Mouse (Mus musculus) Patski (cell line): ENCODE results near the gene Olfr685. TPM values are rescaled to one million over a fixed set of nuclear protein-coding genes. Genes with fewer than 3 reads are reported as not detected.
A peak's percentile ranks its signal among the peaks of the same experiment; 100 is the strongest.

Experiments used
- ATAC-seq: fragments of 100-300 bp; one replicate; pipeline ENCODE4 v1.8.0; 2021
- CTCF ChIA-PET: fragments of 350-600 bp; sonication (Branson Sonifier 250); formaldehyde crosslinking; loops from one replicate; lab custom pipeline; 2022; ENCODE audit warnings: inconsistent platforms; lab: Charles Lee
- POLR2A ChIA-PET: fragments of 350-600 bp; sonication (Branson Sonifier 250); formaldehyde crosslinking; loops from one replicate; lab custom pipeline; 2022; ENCODE audit warnings: antibody characterized with exemption, inconsistent platforms; lab: Charles Lee
- DNase-seq: peaks from one replicate; pipeline ENCODE4 v3.0.0-alpha.2; 2011; ENCODE audit warnings: low read depth, low spot score
- H3K27me3 ChIP-seq: fragments of 371-371 bp; one replicate; pipeline ENCODE4 v1.5.1; 2021
- CTCF ChIP-seq: fragments of 100-300 bp; IDR thresholded peaks from one replicate; pipeline ENCODE4 v1.5.1; 2021
- in situ Hi-C: fragments of 300-500 bp; cut with MboI; formaldehyde crosslinking; loops from 3 replicates; pipeline ENCODE4 v1.11.1; 2018; ENCODE audit warnings: low pct_unique_long_range_greater_than_20kb, mixed read lengths
- polyA plus RNA-seq: library from polyadenylated mRNA; unstranded; gene quantifications from one replicate; pipeline ENCODE4 v1.2.3, GENCODE M21; 2021

Olfr685 gene
- not detected for polyA plus RNA-seq

DNA sequence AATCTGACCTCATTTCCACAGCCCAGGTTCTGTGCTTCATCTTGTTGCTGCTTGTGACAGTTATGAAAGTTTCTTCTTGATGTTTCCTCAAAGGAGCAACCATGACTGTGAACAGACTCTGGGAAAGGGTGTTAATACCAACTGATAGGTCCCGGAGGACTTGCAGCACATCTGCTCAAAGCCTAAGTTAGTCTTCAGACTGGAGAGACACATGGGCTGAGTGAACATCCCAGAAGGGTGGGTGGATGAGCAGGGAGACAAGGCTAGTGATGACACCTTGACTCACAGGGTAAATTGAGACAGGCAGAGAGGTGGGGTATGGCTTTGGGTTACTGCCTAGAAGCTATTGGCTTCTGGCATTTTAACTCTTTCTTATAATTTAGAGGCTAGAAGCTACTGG lies at the start of gene Olfr685:
Gene Olfr685, minus strand, starts transcription at position 101 of the 400 bp plus-strand sequence.
- CTCF ChIA-PET, result no interaction called here
- in situ Hi-C loops, result no loop called here
- POLR2A ChIA-PET, result no interaction called here
- ATAC-seq (no peak), DNase-seq (no peak)
- H3K27me3 ChIP-seq, result no peaks in the 10 kb centered on the region
- no peak for TF ChIP-seq CTCF

DNA sequence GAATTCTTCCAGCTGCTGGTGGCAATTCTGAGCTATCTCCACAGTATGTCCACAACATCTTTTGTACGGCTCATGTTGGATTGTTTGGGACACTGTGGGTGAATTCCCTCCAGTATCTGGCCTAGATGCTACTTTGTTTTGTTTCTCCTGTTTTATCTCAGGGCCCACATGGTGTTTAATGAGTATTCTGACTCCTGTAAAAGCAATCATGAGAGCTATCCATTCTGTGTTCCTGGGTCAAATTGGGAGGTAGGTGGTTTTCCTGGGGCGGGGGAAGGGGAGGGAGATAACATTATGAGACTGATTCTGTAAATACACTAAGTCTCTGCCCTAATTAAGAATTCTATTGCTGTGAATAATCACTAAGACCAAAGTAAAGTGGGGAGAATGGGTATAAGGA lies 43.6 kb upstream of the Olfr685 start:
- in situ Hi-C loops, result no loop called here
- ChIA-PET POLR2A (no interaction called here), CTCF (no interaction called here)
- DNase-seq (no peak), ATAC-seq (no peak)
- no peaks in the 10 kb centered on the region for H3K27me3 ChIP-seq
- no peak for TF ChIP-seq CTCF

DNA sequence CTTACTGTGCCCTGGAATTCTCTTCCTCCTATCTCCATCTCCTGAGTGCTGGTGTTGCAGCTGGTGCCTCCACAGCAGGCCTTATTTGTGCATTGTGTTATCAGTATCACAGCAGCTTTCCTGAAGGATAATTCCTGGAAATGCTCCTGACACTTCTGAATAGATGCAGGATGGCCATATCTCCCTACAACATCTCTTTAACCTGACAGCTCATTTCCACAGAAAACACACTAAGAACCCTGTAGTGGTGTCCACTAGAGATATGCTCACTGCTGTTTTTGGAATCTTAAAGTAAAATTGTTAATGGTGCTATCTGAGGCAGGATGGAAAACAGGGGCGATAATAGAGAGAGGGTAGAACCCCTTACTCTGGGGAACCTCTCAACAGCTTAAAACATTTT lies 42.3 kb upstream of the Olfr685 start:
- in situ Hi-C loops, result no loop called here
- no peaks in the 10 kb centered on the region for H3K27me3 ChIP-seq
- DNase-seq (no peak), ATAC-seq (no peak)
- ChIA-PET POLR2A (no interaction called here), CTCF (no interaction called here)
- TF ChIP-seq CTCF, result no peak

DNA sequence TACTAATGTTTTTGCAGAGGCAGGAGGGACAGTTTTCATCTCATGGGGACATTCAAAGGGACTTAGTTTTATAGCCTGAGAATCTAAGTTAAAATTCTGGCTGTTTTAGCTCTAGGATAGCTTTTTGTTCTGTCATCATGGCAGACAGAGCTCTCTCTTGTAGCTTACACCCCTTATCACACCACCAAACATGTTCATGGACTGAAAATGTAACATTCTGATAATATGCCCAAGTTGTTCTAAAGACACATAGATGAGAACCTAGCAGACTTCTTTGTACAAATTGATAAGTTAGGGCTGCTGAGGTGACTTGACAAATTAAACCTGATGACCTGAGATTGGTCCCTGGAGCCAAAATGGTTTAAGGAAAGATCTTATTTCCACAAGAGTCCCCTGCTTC lies 40.9 kb upstream of the Olfr685 start:
- POLR2A ChIA-PET, result no interaction called here
- TF ChIP-seq CTCF, result no peak
- in situ Hi-C loops, result no loop called here
- CTCF ChIA-PET, result no interaction called here
- H3K27me3 ChIP-seq, result no peaks in the 10 kb centered on the region
- ATAC-seq, result no peak
- DNase-seq, result no peak

DNA sequence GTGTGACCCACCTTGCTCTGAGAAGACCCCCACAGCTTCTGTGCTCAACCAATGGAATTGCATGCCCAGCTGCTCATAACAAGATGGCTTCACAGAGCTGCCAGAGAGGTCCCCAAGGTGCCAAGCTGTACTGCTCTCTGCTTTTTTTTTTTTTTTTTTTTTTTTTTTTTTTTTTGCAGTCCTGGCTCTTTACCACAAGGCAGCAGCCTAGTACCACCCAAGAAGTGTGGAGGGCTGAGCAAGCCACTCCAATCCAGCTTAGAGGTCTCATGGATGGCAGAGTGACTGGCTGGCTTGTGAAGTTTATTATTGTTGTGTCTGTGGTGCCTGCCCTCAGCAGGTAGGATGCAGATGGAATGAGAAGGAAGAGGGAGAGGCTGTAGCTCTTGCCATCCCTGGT lies 40.3 kb upstream of the Olfr685 start:
- DNase-seq (no peak), ATAC-seq (no peak)
- ChIA-PET POLR2A (no interaction called here), CTCF (no interaction called here)
- no peak for TF ChIP-seq CTCF
- in situ Hi-C loops, result no loop called here
- H3K27me3 ChIP-seq, result no peaks in the 10 kb centered on the region

GRCm38 (mm10) chr7:105218281-105218680 lies 32.5 kb upstream of the Olfr685 start:
- DNase-seq (no peak), ATAC-seq (no peak)
- no peak for TF ChIP-seq CTCF
- CTCF ChIA-PET, result no interaction called here
- POLR2A ChIA-PET, result no interaction called here
- no peaks in the 10 kb centered on the region for H3K27me3 ChIP-seq
- in situ Hi-C loops, result no loop called here

- in situ Hi-C loops, result no loop called here
- TF ChIP-seq CTCF, result no peak
- H3K27me3 ChIP-seq, result no peaks in the 10 kb centered on the region
- ATAC-seq (no peak), DNase-seq (no peak)
- POLR2A ChIA-PET, result no interaction called here
- CTCF ChIA-PET, result no interaction called here
Observed at GRCm38 (mm10) chr7:105214761-105215160, 28.9 kb upstream of the Olfr685 start.

DNA sequence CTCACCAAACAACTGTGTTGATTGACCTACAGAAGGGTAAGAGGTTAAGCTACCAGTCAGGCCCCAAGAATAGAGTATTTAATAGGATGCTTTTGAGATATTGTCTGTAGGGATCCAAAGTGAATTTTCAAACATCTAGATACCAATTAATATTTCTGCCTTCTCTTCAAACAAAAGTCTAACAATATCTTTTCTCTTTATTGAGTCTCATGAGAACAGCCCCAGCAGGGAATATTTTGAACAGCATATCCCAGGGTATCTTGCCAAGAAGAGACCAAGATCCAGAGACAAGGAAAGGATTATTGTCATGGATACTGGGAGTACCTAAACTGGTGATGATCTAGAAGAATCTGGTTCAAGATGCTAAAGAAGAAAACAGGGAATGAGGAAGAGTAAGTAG lies 21.6 kb upstream of the Olfr685 start, which contains the start of gene Olfr686:
Gene Olfr686, minus strand, starts transcription at position 101 of the 400 bp plus-strand sequence.
- H3K27me3 ChIP-seq, result no peaks in the 10 kb centered on the region
- in situ Hi-C loops, result no loop called here
- POLR2A ChIA-PET, result no interaction called here
- no peak for TF ChIP-seq CTCF
- CTCF ChIA-PET, result no interaction called here
- DNase-seq (no peak), ATAC-seq (no peak)

- ChIA-PET CTCF (no interaction called here), POLR2A (no interaction called here)
- peak; percentile 20 for TF ChIP-seq CTCF
- in situ Hi-C loops, result no loop called here
- no peaks in the 10 kb centered on the region for H3K27me3 ChIP-seq
- DNase-seq (no peak), ATAC-seq (no peak)
Observed at GRCm38 (mm10) chr7:105170773-105171172, 15.0 kb downstream of the Olfr685 start.

DNA sequence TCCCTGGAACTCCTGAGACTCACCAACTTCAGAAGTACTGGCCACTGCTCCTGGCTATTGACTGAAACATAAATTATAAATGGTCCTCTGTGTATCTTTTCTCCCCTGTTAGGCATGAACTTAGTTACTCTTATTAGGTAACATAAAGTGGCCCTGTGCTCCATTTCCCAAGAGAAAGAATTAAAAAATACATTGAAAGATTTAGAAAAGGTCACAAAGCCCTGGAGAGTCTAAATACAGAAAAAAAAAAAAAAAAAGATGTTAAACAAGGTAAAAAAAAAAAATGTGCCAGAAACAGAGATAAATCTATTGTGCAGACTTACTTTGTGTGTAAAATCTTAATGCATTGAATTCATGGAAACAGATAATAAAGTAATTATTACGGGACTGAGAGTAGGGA lies 22.3 kb downstream of the Olfr685 start, which contains the start of gene Olfr684:
Gene Olfr684, minus strand, starts transcription at position 101 of the 400 bp plus-strand sequence.
- CTCF ChIA-PET, result no interaction called here
- H3K27me3 ChIP-seq, result no peaks in the 10 kb centered on the region
- POLR2A ChIA-PET, result no interaction called here
- no peak for TF ChIP-seq CTCF
- ATAC-seq (no peak), DNase-seq (no peak)
- in situ Hi-C loops, result no loop called here

DNA sequence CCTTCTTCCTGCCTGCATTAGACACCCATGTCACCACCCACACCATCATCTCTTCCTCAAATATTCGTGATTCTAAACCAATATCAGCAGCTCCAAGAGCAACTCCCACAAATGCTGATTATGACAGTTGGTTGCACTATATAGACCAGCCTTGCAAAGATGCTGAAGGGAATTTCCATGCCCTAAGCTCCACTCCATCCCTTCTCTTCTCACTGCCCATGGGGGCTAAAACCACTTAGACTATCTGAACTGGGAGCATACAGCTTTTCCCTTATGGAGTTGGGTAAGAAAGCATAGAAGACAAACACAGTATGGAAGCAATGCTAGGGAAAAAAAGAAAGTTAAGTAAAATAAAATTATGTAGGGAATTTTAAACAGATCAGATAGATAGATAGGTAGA lies 38.9 kb downstream of the Olfr685 start, which contains the start of gene Olfr683:
Gene Olfr683, minus strand, starts transcription at position 101 of the 400 bp plus-strand sequence.
- in situ Hi-C loops, result no loop called here
- no peaks in the 10 kb centered on the region for H3K27me3 ChIP-seq
- no peak for TF ChIP-seq CTCF
- ChIA-PET CTCF (no interaction called here), POLR2A (no interaction called here)
- DNase-seq (no peak), ATAC-seq (no peak)

DNA sequence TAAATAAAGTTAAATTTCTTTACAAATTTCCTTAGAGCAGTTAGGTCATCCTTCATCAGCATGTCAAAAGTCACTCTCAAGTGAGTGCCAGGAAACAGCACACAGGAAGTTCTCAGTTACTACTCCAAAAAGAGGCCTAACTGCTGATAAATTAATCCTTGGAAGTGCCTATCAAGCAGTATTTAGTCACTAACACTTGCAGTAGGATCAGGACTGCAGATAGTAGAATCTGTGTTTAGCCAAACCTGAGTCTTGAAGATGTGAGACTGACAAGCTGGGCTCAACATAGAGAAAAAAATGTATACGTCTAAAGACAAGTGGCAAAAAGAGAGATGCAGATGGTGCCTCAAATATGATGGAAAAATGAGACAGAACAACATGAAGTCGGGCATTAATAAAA lies 44.5 kb downstream of the Olfr685 start:
- ChIA-PET CTCF (no interaction called here), POLR2A (no interaction called here)
- in situ Hi-C loops, result no loop called here
- TF ChIP-seq CTCF, result no peak
- no peak for ATAC-seq
- H3K27me3 ChIP-seq, result no peaks in the 10 kb centered on the region
- no peak for DNase-seq

Other genes with a start within 250 kb of the Olfr685 start
- not detected for gene Olfr670, start 223.4 kb downstream of the Olfr685 start, polyA plus RNA-seq
- gene Olfr671, start 206.9 kb downstream of the Olfr685 start, polyA plus RNA-seq, result not detected
- not detected for gene Olfr672, start 184.0 kb downstream of the Olfr685 start, polyA plus RNA-seq
- gene Olfr675, start 157.6 kb downstream of the Olfr685 start, polyA plus RNA-seq, result not detected
- not detected for gene Olfr676, start 153.3 kb downstream of the Olfr685 start, polyA plus RNA-seq
- not detected for gene Olfr677, start 134.6 kb downstream of the Olfr685 start, polyA plus RNA-seq
- not detected for gene Olfr678, start 121.5 kb downstream of the Olfr685 start, polyA plus RNA-seq
- gene Olfr679, start 104.8 kb downstream of the Olfr685 start, polyA plus RNA-seq, result not detected
- gene Olfr680-ps1, start 93.2 kb downstream of the Olfr685 start, polyA plus RNA-seq, result not detected
- not detected for gene Olfr681, start 69.2 kb downstream of the Olfr685 start, polyA plus RNA-seq
- not detected for gene Olfr683, start 39.0 kb downstream of the Olfr685 start, polyA plus RNA-seq
- not detected for gene Olfr684, start 22.4 kb downstream of the Olfr685 start, polyA plus RNA-seq
- gene Olfr686, start 21.5 kb upstream of the Olfr685 start, polyA plus RNA-seq, result not detected
- not detected for gene Olfr688, start 102.1 kb upstream of the Olfr685 start, polyA plus RNA-seq
- 0.01 TPM for gene Olfr689, start 125.2 kb upstream of the Olfr685 start, polyA plus RNA-seq
- not detected for gene Olfr690, start 148.1 kb upstream of the Olfr685 start, polyA plus RNA-seq
- gene Olfr691, start 156.3 kb upstream of the Olfr685 start, polyA plus RNA-seq, result not detected
- gene Olfr692, start 182.2 kb upstream of the Olfr685 start, polyA plus RNA-seq, result not detected
- gene Gm5901, start 189.0 kb upstream of the Olfr685 start, polyA plus RNA-seq, result not detected
- gene Fam160a2, start 214.0 kb upstream of the Olfr685 start, polyA plus RNA-seq, result 24.4 TPM
- gene Cnga4, start 218.6 kb upstream of the Olfr685 start, polyA plus RNA-seq, result not detected
- gene Cckbr, start 239.7 kb upstream of the Olfr685 start, polyA plus RNA-seq, result not detected